Mouse (Mus musculus) colon, adult 2 months (tissue): Measurements from ENCODE around the gene Cd24a. TPM values are rescaled to one million over a fixed set of nuclear protein-coding genes. Genes with fewer than 3 reads are reported as not detected.

ENCODE experiments used
- polyA plus RNA-seq: library from polyadenylated mRNA; depleted of rRNA; stranded (reverse); fragments of >200 nt; gene quantifications from 2 replicates; pipeline ENCODE4 v1.2.3, GENCODE M21; 2012; rRNA removed

Cd24a gene
- 275 and 425 TPM in 2 replicates for polyA plus RNA-seq

DNA sequence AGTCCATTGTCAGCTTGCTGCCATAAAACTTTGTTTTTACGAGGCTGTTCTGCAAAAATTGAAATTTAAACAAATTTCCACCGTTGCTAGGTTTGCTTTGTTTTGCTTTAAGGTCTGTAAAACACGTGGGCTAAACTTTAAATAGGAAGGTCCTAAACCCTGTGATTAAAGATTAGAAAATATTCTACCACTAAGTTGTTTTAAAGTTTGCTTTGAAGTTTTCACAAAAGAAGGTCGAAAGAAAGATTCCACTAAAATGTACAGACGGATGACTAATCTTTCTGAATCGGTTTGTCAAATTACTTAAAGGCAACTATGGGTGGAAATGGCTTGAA is at the start of gene Cd24a:
Gene Cd24a, plus strand, starts transcription at position 288 of the 335 bp plus-strand sequence.

GRCm38 (mm10) chr10:43540442-43541152 is 37.5 kb upstream of the Cd24a start, which contains the start of gene 1700021F05Rik:
Gene 1700021F05Rik, minus strand, starts transcription at chr10:43540994.

Other genes with a start within 250 kb of the Cd24a start
- 3.2 and 3.4 TPM in 2 replicates for gene Bend3, start 99.5 kb upstream of the Cd24a start, polyA plus RNA-seq
- gene Gm9803, start 54.2 kb upstream of the Cd24a start, polyA plus RNA-seq = 72.0 and 90.4 TPM in 2 replicates
- gene 1700021F05Rik, start 37.3 kb upstream of the Cd24a start, polyA plus RNA-seq = 7.5 and 10.4 TPM in 2 replicates